Mouse (Mus musculus): ENCODE results near the gene Tepsin. TPM values are rescaled to one million over a fixed set of nuclear protein-coding genes. Genes with fewer than 3 reads are reported as not detected.

Tepsin gene
- polyA plus RNA-seq, 1 experiment from 2014 or later, result 21.1 TPM

- Histone ChIP-seq H3K27ac (ENCODE audit: low read length) (no peak overlapping the region), H3K27me3 (replicated peaks; ENCODE audit: control insufficient read depth, insufficient read depth, low read length) (peaks cover 3% of the 10 kb centered on the region; the same call in 1 of the 2 replicates), H3K4me2 (ENCODE audit: low read depth, low read length) (no peak overlapping the region), H3K4me1 (ENCODE audit: control insufficient read depth, insufficient read depth, low read length) (peaks cover 14% of the 10 kb centered on the region), H3K9me3 (ENCODE audit: control insufficient read depth, low read length) (no peaks in the 10 kb centered on the region), H3K36me3 (ENCODE audit: control insufficient read depth, insufficient read depth, low read length) (no peaks in the 10 kb centered on the region), H3K9ac (ENCODE audit: low read depth, low read length) (no peak overlapping the region), H3K4me3 (ENCODE audit: low read length) (no peak overlapping the region)
- 78% methylated on average over 4 of the region's 4 CpGs for WGBS
- ATAC-seq, result no peak
Measured at GRCm38 (mm10) chr11:120053846-120054245, 44.7 kb downstream of the Tepsin start.

- no peak for ATAC-seq
- H3K27ac ChIP-seq (ENCODE audit: low read length), result no peak overlapping the region
- peaks cover 18% of the 10 kb centered on the region for H3K27me3 ChIP-seq (replicated peaks; ENCODE audit: control insufficient read depth, insufficient read depth, low read length)
- H3K9ac ChIP-seq (ENCODE audit: low read depth, low read length), result no peak overlapping the region
- H3K4me3 ChIP-seq (ENCODE audit: low read length), result no peak overlapping the region
- no peaks in the 10 kb centered on the region for H3K36me3 ChIP-seq (ENCODE audit: control insufficient read depth, insufficient read depth, low read length)
- H3K9me3 ChIP-seq (ENCODE audit: control insufficient read depth, low read length), result no peaks in the 10 kb centered on the region
- peaks cover 24% of the 10 kb centered on the region for H3K4me1 ChIP-seq (ENCODE audit: control insufficient read depth, insufficient read depth, low read length)
- WGBS, result 57% methylated on average over 9 of the region's 9 CpGs
- H3K4me2 ChIP-seq (ENCODE audit: low read depth, low read length), result no peak overlapping the region
Measured at GRCm38 (mm10) chr11:120052274-120052673, 46.3 kb downstream of the Tepsin start.

GRCm38 (mm10) chr11:120051124-120051811 lies 47.3 kb downstream of the Tepsin start:
- Histone ChIP-seq H3K36me3 (ENCODE audit: control insufficient read depth, insufficient read depth, low read length) (no peaks in the 10 kb centered on the region), H3K27ac (ENCODE audit: low read length) (no peak overlapping the region), H3K4me2 (ENCODE audit: low read depth, low read length) (no peak overlapping the region), H3K9me3 (ENCODE audit: control insufficient read depth, low read length) (no peaks in the 10 kb centered on the region), H3K4me1 (ENCODE audit: control insufficient read depth, insufficient read depth, low read length) (peaks cover 31% of the 10 kb centered on the region), H3K4me3 (ENCODE audit: low read length) (no peak overlapping the region), H3K9ac (ENCODE audit: low read depth, low read length) (0 out of 2 replicates have a peak overlapping the region, but pooled peaks have one; percentile 27), H3K27me3 (replicated peaks; ENCODE audit: control insufficient read depth, insufficient read depth, low read length) (peaks cover 25% of the 10 kb centered on the region)
- 0 out of 2 replicates have a peak, but pooled peaks have one; percentile 45 for ATAC-seq
- 39% methylated on average over 14 of the region's 14 CpGs for WGBS

GRCm38 (mm10) chr11:120049067-120049466 lies 49.5 kb downstream of the Tepsin start:
- Histone ChIP-seq H3K4me3 (ENCODE audit: low read length) (no peak overlapping the region), H3K27ac (ENCODE audit: low read length) (no peak overlapping the region), H3K9ac (ENCODE audit: low read depth, low read length) (no peak overlapping the region), H3K27me3 (replicated peaks; ENCODE audit: control insufficient read depth, insufficient read depth, low read length) (peaks cover 28% of the 10 kb centered on the region), H3K9me3 (ENCODE audit: control insufficient read depth, low read length) (no peaks in the 10 kb centered on the region), H3K4me1 (ENCODE audit: control insufficient read depth, insufficient read depth, low read length) (peaks cover 40% of the 10 kb centered on the region), H3K36me3 (ENCODE audit: control insufficient read depth, insufficient read depth, low read length) (no peaks in the 10 kb centered on the region), H3K4me2 (ENCODE audit: low read depth, low read length) (no peak overlapping the region)
- 81% methylated on average over 8 of the region's 8 CpGs for WGBS
- no peak for ATAC-seq

- 7% methylated on average over 23 of the region's 23 CpGs for WGBS
- Histone ChIP-seq H3K9ac (ENCODE audit: low read depth, low read length) (peak overlapping the region; percentile 40; the same call in 1 of the 2 replicates), H3K36me3 (ENCODE audit: control insufficient read depth, insufficient read depth, low read length) (no peaks in the 10 kb centered on the region), H3K27me3 (replicated peaks; ENCODE audit: control insufficient read depth, insufficient read depth, low read length) (peaks cover 28% of the 10 kb centered on the region), H3K4me1 (ENCODE audit: control insufficient read depth, insufficient read depth, low read length) (peaks cover 40% of the 10 kb centered on the region), H3K9me3 (ENCODE audit: control insufficient read depth, low read length) (no peaks in the 10 kb centered on the region), H3K27ac (ENCODE audit: low read length) (no peak overlapping the region), H3K4me2 (ENCODE audit: low read depth, low read length) (peak overlapping the region; percentile 96; the same call in 1 of the 2 replicates), H3K4me3 (ENCODE audit: low read length) (no peak overlapping the region)
- no peak for ATAC-seq
Measured at GRCm38 (mm10) chr11:120048252-120048556, 50.3 kb downstream of the Tepsin start.

GRCm38 (mm10) chr11:120047531-120048251 lies 50.8 kb downstream of the Tepsin start:
- H3K9ac ChIP-seq (ENCODE audit: low read depth, low read length), result peak overlapping the region; percentile 64; the same call in 1 of the 2 replicates

GRCm38 (mm10) chr11:120046553-120047191 lies 51.9 kb downstream of the Tepsin start, which contains the start of gene Aatk:
Aatk (minus strand) TSS chr11:120047167.
- no peak for ATAC-seq
- 0 out of 2 replicates have a peak within 1 kb of the TSS, but pooled peaks have one; percentile 1 for H3K27ac ChIP-seq (ENCODE audit: low read length)
- H3K4me3 ChIP-seq (ENCODE audit: low read length), result peak within 1 kb of the TSS; percentile 62
- under 1% methylated on average over 63 of the region's 63 CpGs for whole genome bisulfite sequencing
- no peaks in the 10 kb centered on the region for H3K36me3 ChIP-seq (ENCODE audit: control insufficient read depth, insufficient read depth, low read length)
- H3K4me1 ChIP-seq (ENCODE audit: control insufficient read depth, insufficient read depth, low read length), result peaks cover 41% of the 10 kb centered on the region
- no peaks in the 10 kb centered on the region for H3K9me3 ChIP-seq (ENCODE audit: control insufficient read depth, low read length)
- peaks cover 28% of the 10 kb centered on the region for H3K27me3 ChIP-seq (replicated peaks; ENCODE audit: control insufficient read depth, insufficient read depth, low read length)
- peak within 1 kb of the TSS; percentile 64 for H3K9ac ChIP-seq (ENCODE audit: low read depth, low read length)
- peak within 1 kb of the TSS; percentile 96 for H3K4me2 ChIP-seq (ENCODE audit: low read depth, low read length)

More at GRCm38 (mm10) chr11:120047531-120048251, 50.8 kb downstream of the Tepsin start:
- WGBS, result 20% methylated on average over 23 of the region's 23 CpGs
- H3K36me3 ChIP-seq (ENCODE audit: control insufficient read depth, insufficient read depth, low read length), result no peaks in the 10 kb centered on the region
- H3K27ac ChIP-seq (ENCODE audit: low read length), result no peak overlapping the region
- H3K27me3 ChIP-seq (replicated peaks; ENCODE audit: control insufficient read depth, insufficient read depth, low read length), result peaks cover 28% of the 10 kb centered on the region
- peak overlapping the region; percentile 96 for H3K4me2 ChIP-seq (ENCODE audit: low read depth, low read length)
- peak overlapping the region; percentile 62 for H3K4me3 ChIP-seq (ENCODE audit: low read length)
- peaks cover 40% of the 10 kb centered on the region for H3K4me1 ChIP-seq (ENCODE audit: control insufficient read depth, insufficient read depth, low read length)
- no peak for ATAC-seq
- no peaks in the 10 kb centered on the region for H3K9me3 ChIP-seq (ENCODE audit: control insufficient read depth, low read length)

- 37% methylated on average over 11 of the region's 11 CpGs for WGBS
- H3K4me3 ChIP-seq (ENCODE audit: low read length), result peak overlapping the region; percentile 62
- peak overlapping the region; percentile 64 for H3K9ac ChIP-seq (ENCODE audit: low read depth, low read length)
- H3K4me2 ChIP-seq (ENCODE audit: low read depth, low read length), result peak overlapping the region; percentile 96
- no peak for ATAC-seq
- no peaks in the 10 kb centered on the region for H3K9me3 ChIP-seq (ENCODE audit: control insufficient read depth, low read length)
- H3K27ac ChIP-seq (ENCODE audit: low read length), result 0 out of 2 replicates have a peak overlapping the region, but pooled peaks have one; percentile 1
- peaks cover 28% of the 10 kb centered on the region for H3K27me3 ChIP-seq (replicated peaks; ENCODE audit: control insufficient read depth, insufficient read depth, low read length)
- H3K36me3 ChIP-seq (ENCODE audit: control insufficient read depth, insufficient read depth, low read length), result no peaks in the 10 kb centered on the region
- H3K4me1 ChIP-seq (ENCODE audit: control insufficient read depth, insufficient read depth, low read length), result peaks cover 35% of the 10 kb centered on the region
Measured at GRCm38 (mm10) chr11:120045839-120046552, 52.5 kb downstream of the Tepsin start.

Measured in intestine, embryonic 16.5 days (tissue).